Comparison of ENCODE assay signal across 8 mouse cellular contexts in genomic region chr11:59191231-59192058, GRCm38 (mm10). TPM values are rescaled to one million over a fixed set of nuclear protein-coding genes. Genes with fewer than 3 reads are reported as not detected.
DNase-seq lines count a peak whose midpoint lies in the region; ATAC-seq and TF ChIP-seq lines count a peak whose summit lies in the region.

No protein-coding gene starts in this region.

- H3K4me2 ChIP-seq in forebrain, embryonic 13.5 days, result peak overlapping the region; percentile 76
- peak overlapping the region; percentile 99 for H3K4me2 ChIP-seq in liver, postnatal 0 days (ENCODE audit: low read depth, low read length)
- H3K4me2 ChIP-seq in neural tube, embryonic 13.5 days, result peak overlapping the region; percentile 81

- peak overlapping the region; percentile 79 for H3K27ac ChIP-seq in forebrain, embryonic 13.5 days
- peak overlapping the region; percentile 95 for H3K27ac ChIP-seq in liver, postnatal 0 days (ENCODE audit: low read depth)
- peak overlapping the region; percentile 92 for H3K27ac ChIP-seq in neural tube, embryonic 13.5 days (replicated peaks)

- peak; percentile 93 for DNase-seq in ES-CJ7 (ENCODE audit: low read depth, low spot score)
- DNase-seq in heart, postnatal 10 days, result peak; percentile 93
- peak; percentile 92 for DNase-seq in layer of hippocampus, adult 11-12 months (ENCODE audit: low spot score)
- DNase-seq in liver, postnatal 0 days, result peak; percentile 92
- peak; percentile 92 for DNase-seq in telencephalon, adult 2 months (ENCODE audit: low read depth, low spot score)

- H3K4me1 ChIP-seq in forebrain, embryonic 13.5 days, result peaks cover 15% of the 10 kb centered on the region
- H3K4me1 ChIP-seq in liver, postnatal 0 days (ENCODE audit: insufficient read depth), result peaks cover 21% of the 10 kb centered on the region
- H3K4me1 ChIP-seq in neural tube, embryonic 13.5 days (replicated peaks), result peaks cover 36% of the 10 kb centered on the region

- H3K4me3 ChIP-seq in forebrain, embryonic 13.5 days, result peak overlapping the region; percentile 53
- peak overlapping the region; percentile 67 for H3K4me3 ChIP-seq in liver, postnatal 0 days (ENCODE audit: low read depth, low read length)
- H3K4me3 ChIP-seq in neural tube, embryonic 13.5 days, result peak overlapping the region; percentile 62

- under 1% methylated on average over 57 of the region's 59 CpGs for WGBS in forebrain, embryonic 13.5 days
- 0% methylated on average over 40 of the region's 59 CpGs for WGBS in liver, postnatal 0 days (ENCODE audit: insufficient replicate concordance)
- WGBS in neural tube, embryonic 13.5 days, result under 1% methylated on average over 39 of the region's 59 CpGs

- H3K36me3 ChIP-seq in forebrain, embryonic 13.5 days (ENCODE audit: poor library complexity, severe bottlenecking), result peaks cover 3% of the 10 kb centered on the region; the same call in 1 of the 2 replicates
- no peaks in the 10 kb centered on the region for H3K36me3 ChIP-seq in liver, postnatal 0 days (replicated peaks; ENCODE audit: insufficient read depth, low read length)
- peaks cover 4% of the 10 kb centered on the region for H3K36me3 ChIP-seq in neural tube, embryonic 13.5 days

- H3K9ac ChIP-seq in forebrain, embryonic 13.5 days, result peak overlapping the region; percentile 80
- peak overlapping the region; percentile 62 for H3K9ac ChIP-seq in liver, postnatal 0 days (replicated peaks)
- peak overlapping the region; percentile 86 for H3K9ac ChIP-seq in neural tube, embryonic 13.5 days

- peaks cover 8% of the 10 kb centered on the region for H3K27me3 ChIP-seq in forebrain, embryonic 13.5 days
- no peaks in the 10 kb centered on the region for H3K27me3 ChIP-seq in liver, postnatal 0 days (ENCODE audit: insufficient read depth, low read length)
- H3K27me3 ChIP-seq in neural tube, embryonic 13.5 days, result 0 out of 2 replicates have a peak, but pooled peaks cover 4% of the 10 kb centered on the region

- no peaks in the 10 kb centered on the region for H3K9me3 ChIP-seq in forebrain, embryonic 13.5 days (replicated peaks)
- H3K9me3 ChIP-seq in liver, postnatal 0 days (ENCODE audit: low read length), result no peaks in the 10 kb centered on the region
- H3K9me3 ChIP-seq in neural tube, embryonic 13.5 days, result no peaks in the 10 kb centered on the region

- peak; percentile 95 for ATAC-seq in cerebellum, adult (ENCODE audit: insufficient number of reproducible peaks, low FRiP score, low TSS enrichment)
- peak; percentile 97 for ATAC-seq in forebrain, embryonic 13.5 days
- peak; percentile 98 for ATAC-seq in liver, postnatal 0 days
- ATAC-seq in neural tube, embryonic 13.5 days (ENCODE audit: low read depth), result peak; percentile 94

- peak; percentile 32; the same call in 1 of the 2 replicates for TF ChIP-seq EP300 in liver, postnatal 0 days (IDR thresholded peaks at IDR 0.05; ENCODE audit: low read depth)

- TF ChIP-seq CTCF in liver, postnatal 0 days (IDR thresholded peaks at IDR 0.05; ENCODE audit: low read depth), result no peak

- intact Hi-C loops in heart, postnatal 10 days (cut with DNase I), result no loop called here

RNA-seq across cellular contexts. Expression of gene Guk1, which starts 0.6 kb away (rescaled TPM):
- 127 and 131 TPM in 2 replicates for polyA plus RNA-seq in forebrain, embryonic 13.5 days (2015; fragmentation: Nextera tagmentation; extraction: Ambion mirVana)
- total RNA-seq in heart, postnatal 10 days (2021), result 10 to 100 TPM; 74.3 to 76.2 TPM
- 59.5 and 64.4 TPM in 2 replicates for polyA plus RNA-seq in liver, postnatal 0 days (2015; fragmentation: Nextera tagmentation; extraction: Ambion mirVana)
- 179 and 191 TPM in 2 replicates for polyA plus RNA-seq in neural tube, embryonic 13.5 days (2015; fragmentation: Nextera tagmentation; extraction: Ambion mirVana)

RNA-seq across cellular contexts. Expression of gene Gjc2, which starts 8.4 kb away (rescaled TPM):
- not detected in 2 replicates for polyA plus RNA-seq in forebrain, embryonic 13.5 days (2015; fragmentation: Nextera tagmentation; extraction: Ambion mirVana)
- total RNA-seq in heart, postnatal 10 days (2021), result 1 to 10 TPM; 1.7 to 1.8 TPM
- 0.29 and 0.37 TPM in 2 replicates for polyA plus RNA-seq in liver, postnatal 0 days (2015; fragmentation: Nextera tagmentation; extraction: Ambion mirVana)
- polyA plus RNA-seq in neural tube, embryonic 13.5 days (2015; fragmentation: Nextera tagmentation; extraction: Ambion mirVana), result 0.17 TPM in 1 of 2 replicates, not detected in the other

RNA-seq across cellular contexts. Expression of gene Mrpl55, which starts 10.8 kb away (rescaled TPM):
- 103 TPM in 2 replicates for polyA plus RNA-seq in forebrain, embryonic 13.5 days (2015; fragmentation: Nextera tagmentation; extraction: Ambion mirVana)
- total RNA-seq in heart, postnatal 10 days (2021), result 10 to 100 TPM; 86.9 to 88.0 TPM
- polyA plus RNA-seq in liver, postnatal 0 days (2015; fragmentation: Nextera tagmentation; extraction: Ambion mirVana), result 64.2 and 65.2 TPM in 2 replicates
- 89.9 and 95.6 TPM in 2 replicates for polyA plus RNA-seq in neural tube, embryonic 13.5 days (2015; fragmentation: Nextera tagmentation; extraction: Ambion mirVana)

RNA-seq across cellular contexts. Expression of gene 2310033P09Rik, which starts 16.7 kb away (rescaled TPM):
- 32.3 and 35.1 TPM in 2 replicates for polyA plus RNA-seq in forebrain, embryonic 13.5 days (2015; fragmentation: Nextera tagmentation; extraction: Ambion mirVana)
- total RNA-seq in heart, postnatal 10 days (2021), result 10 to 100 TPM in 1 of 2 experiments, 1 to 10 TPM in 1; 9.4 to 12.3 TPM
- 14.8 and 16.2 TPM in 2 replicates for polyA plus RNA-seq in liver, postnatal 0 days (2015; fragmentation: Nextera tagmentation; extraction: Ambion mirVana)
- polyA plus RNA-seq in neural tube, embryonic 13.5 days (2015; fragmentation: Nextera tagmentation; extraction: Ambion mirVana), result 26.3 and 28.8 TPM in 2 replicates

RNA-seq across cellular contexts. Expression of gene Iba57, which starts 27.9 kb away (rescaled TPM):
- polyA plus RNA-seq in forebrain, embryonic 13.5 days (2015; fragmentation: Nextera tagmentation; extraction: Ambion mirVana), result 6.8 and 7.5 TPM in 2 replicates
- 10 to 100 TPM; 14.6 to 16.8 TPM for total RNA-seq in heart, postnatal 10 days (2021)
- 6.3 and 7.1 TPM in 2 replicates for polyA plus RNA-seq in liver, postnatal 0 days (2015; fragmentation: Nextera tagmentation; extraction: Ambion mirVana)
- polyA plus RNA-seq in neural tube, embryonic 13.5 days (2015; fragmentation: Nextera tagmentation; extraction: Ambion mirVana), result 6.0 and 6.3 TPM in 2 replicates

Comparison
In these comparisons a context has a peak if more than half of its experiments do, and no peak if none do; other contexts are left out.
1. Peak in every context shown above with its lines: DNase-seq, ATAC-seq, H3K4me3 ChIP-seq and H3K27ac ChIP-seq.